Mouse (Mus musculus): ENCODE data around the gene Trabd.

Gene Trabd

DNA sequence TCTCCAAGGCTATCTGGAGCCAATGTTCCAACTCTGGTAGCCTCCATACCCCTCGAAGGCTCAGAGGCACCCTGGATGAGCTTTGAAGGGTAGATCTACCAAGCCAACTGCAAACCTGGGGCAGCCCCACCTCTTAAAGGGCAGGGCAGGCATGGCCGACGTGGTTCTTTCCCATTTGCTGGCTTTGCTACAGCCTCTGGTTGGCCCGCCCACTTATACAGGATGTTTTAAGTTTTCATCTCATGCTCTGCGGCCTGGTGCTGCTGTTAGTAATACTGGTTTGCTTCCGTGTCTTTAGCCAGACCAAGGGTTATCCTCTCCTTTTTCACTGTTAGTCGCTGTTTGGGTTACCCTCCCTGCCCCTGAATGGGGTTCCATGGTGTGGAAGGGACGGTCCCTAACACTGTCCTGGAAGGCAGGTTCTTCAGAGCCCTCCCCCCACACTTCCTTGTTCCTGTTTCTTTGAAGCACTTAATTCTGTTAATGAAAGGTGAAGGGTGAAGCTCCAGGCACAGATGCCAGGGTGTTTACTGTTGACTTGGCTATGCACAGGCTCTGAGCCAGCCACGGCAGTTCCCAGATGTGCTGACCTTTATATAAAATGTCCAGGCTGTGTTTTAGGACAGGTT is 3.4 kb downstream of the Trabd start:
- DNase-seq (ENCODE audit: low read depth, low spot score): no peak

- DNase-seq (ENCODE audit: low read depth, low spot score): no peak
These were observed 9.0 kb downstream of the Trabd start for GRCm38 (mm10) chr15:89083906-89084305.

DNA sequence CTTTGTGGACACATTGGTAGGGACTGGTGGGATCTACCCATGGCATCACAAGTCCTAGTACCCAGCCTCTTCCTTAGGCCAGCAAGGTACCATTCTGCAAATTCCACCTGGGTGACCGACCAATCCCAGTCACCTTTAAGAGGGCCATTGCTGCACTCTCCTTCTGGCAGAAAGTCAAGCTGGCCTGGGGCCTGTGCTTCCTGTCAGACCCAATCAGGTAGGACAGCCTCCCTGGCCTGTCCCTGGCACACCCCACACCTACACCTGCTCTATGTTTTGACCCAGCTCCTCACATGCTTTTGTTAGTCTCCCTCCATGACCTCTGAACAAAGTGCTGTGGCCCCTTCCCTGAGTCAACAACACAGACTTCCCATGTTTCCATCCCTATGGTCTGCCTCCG is 9.9 kb downstream of the Trabd start:
- DNase-seq (ENCODE audit: low read depth, low spot score): no peak

DNA sequence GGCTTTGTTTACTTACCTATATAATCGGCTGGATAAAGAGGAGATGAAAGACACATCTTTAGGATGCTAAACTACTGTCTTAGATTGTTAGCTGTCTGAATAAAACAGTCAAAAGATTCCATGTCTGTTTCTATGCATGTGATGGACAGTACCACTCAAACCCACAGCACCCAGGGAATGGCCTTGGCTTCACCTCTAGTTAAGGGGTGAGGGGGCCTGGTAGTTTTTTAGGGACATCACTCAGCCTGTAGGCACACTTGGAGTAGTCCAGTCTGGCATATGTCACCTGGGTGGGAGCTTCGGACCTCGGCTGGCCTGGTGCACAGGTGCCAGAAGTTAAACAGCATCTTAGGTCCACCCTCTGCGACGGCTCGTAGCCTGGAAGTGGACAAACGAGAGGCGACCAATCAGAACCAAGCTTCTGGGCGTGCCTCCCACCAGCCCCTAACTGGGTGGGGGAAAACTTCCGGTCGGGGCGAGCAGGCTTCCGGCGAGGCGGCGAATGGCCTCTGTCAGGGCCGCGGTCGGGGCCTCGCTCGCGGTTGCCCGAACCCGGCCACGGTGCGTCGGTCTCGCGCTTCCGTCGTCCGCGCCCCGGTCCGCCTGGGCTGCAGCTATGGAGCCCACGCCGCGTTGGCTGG is 13.8 kb downstream of the Trabd start, which contains the start of gene Selenoo:
TSS of gene Selenoo (plus strand) at position 478 of the 641 bp plus-strand sequence.
- DNase-seq (ENCODE audit: low read depth, low spot score): peak; percentile 84

DNA sequence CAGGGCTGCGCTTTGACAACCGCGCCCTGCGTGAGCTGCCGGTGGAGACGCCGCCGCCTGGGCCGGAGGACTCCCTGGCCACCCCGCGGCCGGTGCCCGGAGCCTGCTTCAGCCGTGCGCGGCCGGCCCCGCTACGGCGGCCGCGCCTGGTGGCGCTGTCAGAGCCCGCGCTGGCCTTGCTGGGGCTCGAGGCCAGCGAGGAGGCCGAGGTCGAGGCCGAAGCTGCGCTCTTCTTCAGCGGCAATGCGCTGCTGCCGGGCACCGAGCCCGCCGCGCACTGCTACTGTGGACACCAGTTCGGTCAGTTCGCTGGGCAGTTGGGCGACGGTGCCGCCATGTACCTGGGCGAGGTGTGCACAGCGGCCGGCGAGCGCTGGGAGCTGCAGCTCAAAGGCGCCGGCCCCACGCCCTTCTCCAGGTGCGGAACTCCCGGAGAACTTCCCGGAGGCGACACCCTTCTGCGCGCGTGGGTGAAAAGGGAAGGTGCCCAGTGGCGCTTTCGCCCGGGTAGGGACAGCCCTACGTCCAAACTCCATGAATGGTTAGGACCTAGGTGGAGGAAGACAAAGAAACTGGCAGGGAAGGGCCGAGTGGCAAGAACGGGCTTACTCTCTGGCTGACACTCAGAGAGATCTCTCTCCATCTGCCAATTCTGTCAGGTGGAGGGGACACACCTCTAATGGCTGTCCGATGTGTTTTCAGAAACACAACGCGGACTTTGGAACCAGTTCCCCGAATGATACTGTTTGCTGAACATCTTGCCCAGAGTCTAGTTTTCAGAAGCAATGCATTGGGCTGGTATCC is 14.5 kb downstream of the Trabd start:
- no peak for DNase-seq (ENCODE audit: low read depth, low spot score)

GRCm38 (mm10) chr15:89090662-89091061 is 15.7 kb downstream of the Trabd start:
- DNase-seq (ENCODE audit: low read depth, low spot score): no peak

DNA sequence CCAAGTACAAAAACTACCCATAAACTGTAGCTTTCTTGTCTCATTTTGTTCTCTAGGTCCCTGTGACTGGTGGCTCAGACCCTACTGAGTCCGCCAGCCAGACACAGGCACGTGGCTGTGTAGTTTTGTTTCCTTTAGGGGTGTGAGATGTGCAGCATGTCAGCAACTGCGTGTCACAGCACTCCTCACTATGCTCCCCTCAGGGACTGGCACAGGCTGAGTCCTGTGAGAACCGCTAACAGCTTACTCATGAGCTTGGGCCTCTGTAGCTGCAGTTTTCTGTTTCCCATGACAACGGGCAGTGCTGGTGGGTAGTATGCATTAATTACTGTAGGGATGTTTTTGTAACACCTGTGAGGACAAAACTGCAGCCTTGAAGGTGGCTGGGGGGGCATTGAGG is 17.3 kb downstream of the Trabd start:
- DNase-seq (ENCODE audit: low read depth, low spot score): no peak

DNA sequence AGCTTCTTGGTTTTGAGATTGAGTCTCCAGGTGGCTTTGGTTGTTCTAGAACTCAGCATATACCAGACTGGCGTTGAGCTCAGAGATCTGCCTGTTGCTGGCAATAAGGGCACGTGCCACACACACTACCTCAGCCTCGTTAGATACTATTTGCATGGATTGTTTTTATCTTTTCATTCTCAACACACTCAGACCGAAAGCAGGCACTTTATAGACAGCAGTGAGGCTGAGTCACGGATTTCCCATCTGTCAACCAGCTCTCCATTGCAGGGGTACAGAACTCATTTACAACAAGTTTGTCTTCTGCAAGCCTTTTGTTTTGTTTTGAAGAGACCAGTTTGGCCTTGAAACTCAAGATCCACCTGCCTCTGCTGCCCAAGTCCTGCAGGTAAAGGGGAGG is 22.5 kb downstream of the Trabd start:
- no peak for DNase-seq (ENCODE audit: low read depth, low spot score)

GRCm38 (mm10) chr15:89098616-89099015 is 23.7 kb downstream of the Trabd start:
- DNase-seq (ENCODE audit: low read depth, low spot score): no peak

DNA sequence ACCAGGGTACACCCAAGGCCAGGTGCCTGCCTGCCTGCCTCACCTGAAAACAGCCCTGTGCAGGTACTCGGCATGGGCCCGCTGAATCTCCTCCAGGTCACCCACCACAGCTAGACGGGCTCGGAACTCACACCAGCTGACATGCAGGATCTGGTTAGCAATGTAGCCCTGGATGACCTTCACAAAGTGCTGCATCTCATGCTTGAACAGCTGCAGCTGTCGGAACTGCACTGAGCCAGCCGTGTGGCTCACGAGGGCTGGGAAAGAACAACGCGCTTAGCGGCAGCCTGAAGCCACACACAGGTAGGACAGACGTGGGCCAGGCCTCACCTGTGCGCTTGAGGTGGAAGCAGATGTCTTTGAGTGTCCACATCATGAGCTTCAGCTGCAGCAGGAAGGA is 25.9 kb downstream of the Trabd start:
- DNase-seq (ENCODE audit: low read depth, low spot score): no peak

- no peak for DNase-seq (ENCODE audit: low read depth, low spot score)
These were observed 27.7 kb downstream of the Trabd start for GRCm38 (mm10) chr15:89102646-89103045.

DNA sequence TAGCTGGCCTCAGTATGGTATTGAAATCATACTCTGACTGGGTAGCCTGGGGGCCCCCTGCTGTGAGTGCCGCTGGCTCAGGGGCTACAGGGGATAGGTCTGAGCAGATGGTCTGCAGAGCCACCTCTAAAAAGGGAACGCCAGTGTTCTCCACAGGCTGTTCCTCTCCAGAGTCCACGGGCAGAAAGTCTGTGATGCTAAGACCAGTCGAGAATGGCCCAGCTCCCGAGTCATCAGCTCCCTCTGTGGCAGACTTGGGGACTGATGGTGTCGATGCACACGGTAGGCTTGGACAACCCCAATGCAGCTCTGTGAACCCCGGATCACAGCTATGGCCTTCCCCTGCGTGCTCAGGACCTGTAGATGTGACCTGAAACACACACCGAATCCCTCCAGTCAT is 29.0 kb downstream of the Trabd start:
- DNase-seq (ENCODE audit: low read depth, low spot score): no peak

- DNase-seq (ENCODE audit: low read depth, low spot score): no peak
These were observed 29.5 kb downstream of the Trabd start for GRCm38 (mm10) chr15:89104425-89104824.

- DNase-seq (ENCODE audit: low read depth, low spot score): no peak
These were observed 31.1 kb downstream of the Trabd start for GRCm38 (mm10) chr15:89106073-89106472.

- no peak for DNase-seq (ENCODE audit: low read depth, low spot score)
These were observed 32.1 kb downstream of the Trabd start for GRCm38 (mm10) chr15:89106976-89107375.

- DNase-seq (ENCODE audit: low read depth, low spot score): no peak
These were observed 35.2 kb downstream of the Trabd start for GRCm38 (mm10) chr15:89110147-89110546.

- DNase-seq (ENCODE audit: low read depth, low spot score): no peak
These were observed 43.1 kb downstream of the Trabd start for GRCm38 (mm10) chr15:89118007-89118406.

DNA sequence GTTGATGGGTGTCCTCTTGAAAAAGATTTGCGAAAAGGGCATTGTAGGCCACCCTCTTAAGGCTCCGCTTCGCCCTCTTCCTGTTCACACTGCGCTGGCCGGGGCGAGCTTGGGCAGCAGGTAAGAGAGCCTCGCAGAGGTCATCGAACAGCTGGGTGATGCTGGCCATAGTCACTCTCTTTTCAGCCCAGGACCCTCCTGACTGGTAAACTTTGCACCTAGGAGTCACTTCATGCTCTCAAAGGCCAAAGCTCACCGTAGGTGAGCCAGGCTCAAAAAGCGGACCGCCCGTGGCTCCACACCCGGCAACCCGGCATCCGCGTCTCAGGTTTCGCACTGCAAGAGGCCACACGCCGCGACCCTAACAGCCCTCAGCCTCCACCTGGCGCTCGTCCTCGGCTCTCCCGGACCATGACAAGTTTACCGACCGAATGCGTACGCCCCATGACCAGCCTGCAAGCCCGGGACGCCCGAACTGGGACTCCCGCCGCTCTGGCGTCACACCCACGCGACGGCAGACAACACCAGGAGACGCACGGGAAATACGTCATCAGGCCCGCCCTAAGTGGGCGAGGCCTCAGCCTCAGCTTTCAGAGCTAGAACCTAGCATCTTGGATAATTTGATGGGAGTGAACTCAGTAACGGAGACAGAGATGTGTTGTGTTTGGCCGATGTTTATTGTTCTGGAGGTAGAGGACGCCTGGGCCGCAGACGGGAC is 47.9 kb downstream of the Trabd start, which contains the start of gene Tubgcp6:
TSS of gene Tubgcp6 (minus strand) at position 464 of the 718 bp plus-strand sequence.
- peak; percentile 93 for DNase-seq (ENCODE audit: low read depth, low spot score)

DNA sequence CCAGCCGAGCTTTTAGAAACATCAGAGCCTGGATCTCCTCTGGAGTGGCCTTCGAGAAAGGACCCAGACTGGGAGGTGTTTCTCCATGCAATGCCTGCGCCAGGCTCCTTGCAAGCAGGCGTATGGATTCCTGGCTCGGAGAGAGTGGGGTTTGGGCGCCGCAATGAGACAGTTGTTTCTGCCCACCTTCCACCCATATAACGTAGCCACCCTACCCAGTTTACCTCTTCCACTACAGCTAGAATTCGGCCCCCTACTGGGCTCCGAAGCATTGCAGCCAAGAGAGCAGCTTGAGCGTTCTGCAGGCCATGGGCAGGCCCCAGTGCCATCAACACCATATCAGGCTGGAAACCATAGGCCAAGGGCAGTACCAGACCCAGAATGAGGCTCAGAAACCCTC is 48.7 kb downstream of the Trabd start:
- DNase-seq (ENCODE audit: low read depth, low spot score): no peak

GRCm38 (mm10) chr15:89124312-89124711 is 49.4 kb downstream of the Trabd start:
- DNase-seq (ENCODE audit: low read depth, low spot score): no peak

DNA sequence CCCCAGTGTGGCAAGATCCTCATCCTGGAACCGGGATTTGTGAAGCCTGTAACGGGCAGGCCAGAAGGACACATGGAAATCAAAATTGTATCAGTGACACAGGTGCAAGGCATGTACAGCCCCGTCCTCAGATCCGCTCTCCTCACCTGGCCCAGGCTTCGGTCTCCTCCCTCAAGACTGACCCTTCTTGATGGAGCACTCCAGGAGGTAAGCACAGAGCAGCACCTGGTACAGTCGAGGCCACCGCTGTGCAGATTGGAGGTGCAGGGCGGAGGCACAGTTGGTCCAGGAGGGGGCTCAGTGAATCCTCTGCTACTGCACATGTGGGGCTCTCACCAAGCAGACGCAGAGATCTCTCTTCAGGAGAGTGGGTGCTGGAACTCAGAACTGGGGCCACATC is 50.4 kb downstream of the Trabd start:
- no peak for DNase-seq (ENCODE audit: low read depth, low spot score)

DNA sequence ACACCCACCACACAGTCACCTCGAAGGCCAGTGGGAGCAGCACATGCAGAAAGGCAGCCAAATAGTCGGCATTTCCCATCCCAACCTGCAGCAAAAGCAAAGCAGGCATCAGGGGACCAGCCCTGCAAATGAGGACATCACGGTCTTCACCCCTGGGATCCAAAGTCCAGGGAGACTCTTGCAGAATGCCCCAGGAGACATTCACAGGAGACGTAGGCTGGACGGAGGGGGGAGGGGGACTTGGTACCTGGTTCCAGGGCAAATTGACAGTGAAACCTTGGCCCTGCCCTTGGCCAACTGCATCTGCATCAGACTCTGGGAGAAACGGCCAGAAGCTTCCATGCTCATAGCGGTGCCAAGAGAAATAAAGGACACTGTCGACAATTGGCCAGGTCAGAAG is 51.7 kb downstream of the Trabd start:
- no peak for DNase-seq (ENCODE audit: low read depth, low spot score)

All from embryo, embryonic 11.5 days (tissue).